Mouse (Mus musculus): ENCODE data around the gene Lmo3. TPM values are rescaled to one million over a fixed set of nuclear protein-coding genes. Genes with fewer than 3 reads are reported as not detected.

The Lmo3 gene
- polyA plus RNA-seq, 1 experiment from 2014 or later = 56.8 TPM

DNA sequence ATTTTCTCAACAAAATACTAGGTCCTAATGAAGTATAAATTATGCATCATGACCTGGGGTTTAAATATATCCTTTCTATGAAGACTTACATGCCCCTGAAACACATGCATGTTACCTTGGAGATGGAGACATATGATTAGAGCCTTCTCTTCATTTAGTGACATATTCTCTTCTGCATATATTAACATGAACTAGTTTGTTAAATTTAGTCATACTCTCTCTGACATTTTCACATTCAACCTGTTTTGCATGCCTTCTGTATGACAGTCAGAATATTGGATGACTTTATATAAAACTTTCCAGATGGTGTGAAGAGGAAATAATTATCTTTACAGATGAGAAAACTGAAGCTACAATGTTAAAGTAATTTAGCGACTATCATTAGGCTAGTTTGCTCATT, 77.8 kb downstream of the Lmo3 start:
- no peak overlapping the region for H3K9ac ChIP-seq
- H3K36me3 ChIP-seq (replicated peaks) = no peaks in the 10 kb centered on the region
- H3K4me2 ChIP-seq = no peak overlapping the region
- no peak overlapping the region for H3K4me3 ChIP-seq (replicated peaks)
- WGBS = 93% methylated on average over 1 of the region's 1 CpGs
- no peaks in the 10 kb centered on the region for H3K9me3 ChIP-seq
- no peaks in the 10 kb centered on the region for H3K27me3 ChIP-seq
- no peaks in the 10 kb centered on the region for H3K4me1 ChIP-seq
- ATAC-seq (ENCODE audit: low FRiP score) = no peak
- H3K27ac ChIP-seq = no peak overlapping the region

DNA sequence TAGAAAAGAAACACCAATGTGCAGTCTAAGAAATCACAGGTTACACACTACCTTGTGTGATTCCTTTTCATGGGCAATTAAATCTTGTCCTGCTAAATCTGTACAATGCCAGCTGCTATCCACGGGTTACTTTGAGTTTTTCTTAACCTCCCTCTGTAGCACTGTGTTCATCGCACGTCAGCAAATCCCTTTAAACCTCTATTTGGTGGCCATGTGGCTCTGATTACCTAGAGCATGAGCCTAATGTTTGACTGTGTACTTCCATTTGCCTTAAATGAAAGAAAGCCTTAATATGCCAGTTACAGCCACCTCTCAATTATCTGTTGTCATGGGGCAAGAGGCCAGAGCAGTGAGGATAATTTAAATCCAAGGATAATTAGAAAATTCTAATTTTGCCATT, 98.9 kb downstream of the Lmo3 start:
- Histone ChIP-seq H3K36me3 (replicated peaks) (no peaks in the 10 kb centered on the region), H3K9me3 (no peaks in the 10 kb centered on the region), H3K9ac (no peak overlapping the region), H3K4me2 (no peak overlapping the region), H3K4me3 (replicated peaks) (no peak overlapping the region), H3K27me3 (no peaks in the 10 kb centered on the region), H3K4me1 (no peaks in the 10 kb centered on the region), H3K27ac (no peak overlapping the region)
- 62% methylated on average over 3 of the region's 3 CpGs for WGBS
- ATAC-seq (ENCODE audit: low FRiP score) = no peak

DNA sequence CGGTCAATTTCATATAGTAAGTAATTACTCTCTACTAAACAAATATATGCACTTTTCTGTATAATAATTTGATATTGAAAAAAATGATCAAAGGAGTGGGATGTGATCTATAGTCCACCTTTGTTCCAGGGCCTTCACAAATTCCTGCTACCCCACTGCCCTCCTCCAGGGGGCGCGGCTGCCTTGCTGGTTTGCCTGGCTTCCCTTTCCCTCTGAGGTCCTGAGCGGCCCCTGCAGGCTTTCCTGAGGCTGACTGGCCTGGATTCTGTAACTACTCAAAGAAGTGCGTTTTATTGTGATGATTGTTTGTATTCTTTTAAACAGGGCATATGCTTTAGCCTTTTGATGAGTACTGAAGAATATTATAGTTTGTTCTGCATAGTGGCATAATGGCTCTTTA, 104.2 kb downstream of the Lmo3 start:
- 11% methylated on average over 5 of the region's 5 CpGs for WGBS
- H3K9me3 ChIP-seq = no peaks in the 10 kb centered on the region
- H3K4me2 ChIP-seq = no peak overlapping the region
- H3K9ac ChIP-seq = no peak overlapping the region
- H3K4me1 ChIP-seq = no peaks in the 10 kb centered on the region
- H3K27me3 ChIP-seq = no peaks in the 10 kb centered on the region
- no peak overlapping the region for H3K4me3 ChIP-seq (replicated peaks)
- H3K27ac ChIP-seq = no peak overlapping the region
- no peaks in the 10 kb centered on the region for H3K36me3 ChIP-seq (replicated peaks)
- peak; percentile 78 for ATAC-seq (ENCODE audit: low FRiP score)

DNA sequence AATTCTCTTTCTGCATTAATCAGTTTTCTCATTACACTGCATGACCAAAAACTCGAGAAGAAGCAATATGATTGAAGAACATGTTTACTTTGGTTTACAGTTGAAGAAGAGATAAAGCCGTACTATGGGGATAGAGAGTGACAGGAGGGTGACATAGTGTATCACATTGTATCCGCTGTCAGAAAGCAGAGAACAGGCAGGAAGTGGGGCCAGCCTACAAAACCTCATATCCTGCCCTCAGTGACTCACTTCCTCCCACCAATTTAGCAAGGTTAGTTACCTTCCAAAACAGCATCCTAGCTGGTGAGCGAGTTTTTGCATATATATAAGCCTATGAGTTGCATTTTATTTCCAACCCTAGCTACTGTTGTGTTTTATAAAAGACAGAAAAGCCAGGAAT, 112.6 kb downstream of the Lmo3 start:
- H3K4me2 ChIP-seq = no peak overlapping the region
- no peaks in the 10 kb centered on the region for H3K27me3 ChIP-seq
- no peak for ATAC-seq (ENCODE audit: low FRiP score)
- WGBS = 91% methylated on average over 4 of the region's 4 CpGs
- H3K36me3 ChIP-seq (replicated peaks) = no peaks in the 10 kb centered on the region
- no peaks in the 10 kb centered on the region for H3K4me1 ChIP-seq
- H3K9ac ChIP-seq = no peak overlapping the region
- no peaks in the 10 kb centered on the region for H3K9me3 ChIP-seq
- no peak overlapping the region for H3K4me3 ChIP-seq (replicated peaks)
- no peak overlapping the region for H3K27ac ChIP-seq

DNA sequence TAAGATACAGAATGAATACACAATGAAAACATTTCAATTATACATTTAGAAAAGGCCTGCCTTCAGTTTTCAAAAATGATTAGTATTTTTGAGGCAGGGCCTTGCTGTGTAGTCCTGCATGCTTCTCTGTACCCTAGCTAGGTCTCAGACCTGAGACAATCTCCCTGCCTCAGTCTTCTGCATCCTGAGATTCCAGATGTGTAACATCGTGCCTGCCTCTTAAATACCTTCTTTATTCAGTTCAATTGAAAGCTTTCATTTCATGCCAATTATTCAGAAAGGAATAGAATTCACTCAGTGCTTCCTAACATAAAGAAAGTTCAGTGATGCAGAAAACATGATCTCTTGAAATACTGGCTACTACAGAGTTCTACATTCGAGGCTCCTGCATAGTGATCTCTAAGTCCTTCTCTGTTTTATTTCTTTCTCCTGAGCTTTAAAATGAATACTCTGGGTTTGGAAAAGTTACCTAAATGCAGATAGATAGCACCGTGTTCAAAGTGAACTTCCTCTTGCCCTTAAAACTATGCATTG, 137.2 kb downstream of the Lmo3 start:
- no peak overlapping the region for H3K4me3 ChIP-seq (replicated peaks)
- no peaks in the 10 kb centered on the region for H3K27me3 ChIP-seq
- no peak for ATAC-seq (ENCODE audit: low FRiP score)
- H3K9me3 ChIP-seq = no peaks in the 10 kb centered on the region
- H3K9ac ChIP-seq = no peak overlapping the region
- H3K36me3 ChIP-seq (replicated peaks) = no peaks in the 10 kb centered on the region
- H3K4me1 ChIP-seq = no peaks in the 10 kb centered on the region
- no peak overlapping the region for H3K27ac ChIP-seq
- WGBS = 22% methylated on average over 3 of the region's 3 CpGs
- no peak overlapping the region for H3K4me2 ChIP-seq

DNA sequence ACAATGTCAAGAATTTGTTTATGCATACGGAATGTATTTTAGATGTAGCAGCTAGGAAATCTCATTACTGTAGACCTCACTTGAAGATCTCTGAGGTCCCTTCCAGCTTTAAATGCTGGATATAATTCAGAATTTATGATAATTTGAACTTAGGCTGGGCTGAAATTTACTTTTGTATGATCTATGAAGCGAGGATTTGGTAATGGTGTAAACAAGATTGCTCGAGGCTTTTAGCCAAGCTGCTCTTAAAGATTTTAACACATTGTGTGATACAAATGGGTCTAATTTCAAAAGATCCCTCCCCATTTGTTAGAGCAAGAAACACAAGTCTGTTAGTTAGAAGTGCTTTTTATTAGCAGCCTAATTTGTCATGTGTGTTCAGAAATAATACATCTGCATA, 144.4 kb downstream of the Lmo3 start:
- Histone ChIP-seq H3K9me3 (no peaks in the 10 kb centered on the region), H3K36me3 (replicated peaks) (no peaks in the 10 kb centered on the region), H3K27me3 (no peaks in the 10 kb centered on the region), H3K4me2 (no peak overlapping the region), H3K4me1 (no peaks in the 10 kb centered on the region), H3K9ac (no peak overlapping the region), H3K4me3 (replicated peaks) (no peak overlapping the region), H3K27ac (no peak overlapping the region)
- ATAC-seq (ENCODE audit: low FRiP score) = no peak
- 73% methylated on average over 3 of the region's 3 CpGs for WGBS

DNA sequence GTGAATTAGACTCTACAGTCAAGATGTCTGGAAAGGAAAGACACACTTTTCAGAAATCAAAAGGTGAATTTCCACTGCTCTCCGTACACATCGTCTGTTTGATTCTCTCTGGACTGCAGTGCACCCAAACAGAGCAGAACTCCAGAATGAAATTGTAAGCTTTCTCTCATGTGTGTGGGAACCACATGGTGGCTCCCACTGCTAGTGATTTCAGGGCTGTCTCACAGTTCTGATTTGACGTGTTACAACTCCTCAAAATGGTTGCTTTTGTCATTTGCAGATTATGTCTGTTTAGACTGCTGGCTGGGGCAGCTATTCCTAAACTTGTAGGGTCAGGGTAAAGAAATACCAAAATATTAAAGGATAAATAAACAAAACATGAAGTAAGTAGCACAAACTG, 145.0 kb downstream of the Lmo3 start:
- no peak overlapping the region for H3K4me2 ChIP-seq
- H3K36me3 ChIP-seq (replicated peaks) = no peaks in the 10 kb centered on the region
- H3K27ac ChIP-seq = no peak overlapping the region
- no peak for ATAC-seq (ENCODE audit: low FRiP score)
- 68% methylated on average over 3 of the region's 3 CpGs for WGBS
- no peaks in the 10 kb centered on the region for H3K27me3 ChIP-seq
- H3K4me1 ChIP-seq = no peaks in the 10 kb centered on the region
- H3K4me3 ChIP-seq (replicated peaks) = no peak overlapping the region
- no peaks in the 10 kb centered on the region for H3K9me3 ChIP-seq
- H3K9ac ChIP-seq = no peak overlapping the region

DNA sequence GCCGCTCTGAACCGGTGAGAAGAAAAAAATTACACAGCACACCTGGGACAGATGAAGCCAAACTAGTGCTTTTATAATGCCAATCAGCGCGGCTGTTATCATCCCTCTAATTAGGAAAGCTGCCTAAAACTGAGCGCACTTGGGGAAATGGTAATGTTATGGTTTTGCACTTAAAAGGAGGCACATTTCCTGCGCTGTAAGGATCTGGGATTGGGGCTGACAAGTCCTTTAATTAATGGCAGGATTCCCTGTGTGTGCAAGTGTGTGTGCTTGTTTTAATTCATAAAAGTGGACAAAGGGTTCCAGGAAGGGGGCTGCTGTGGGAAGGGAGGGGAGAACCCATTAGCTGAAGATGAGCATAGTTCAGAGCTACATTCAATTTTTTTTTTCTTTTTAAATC, 154.4 kb downstream of the Lmo3 start:
- Histone ChIP-seq H3K9me3 (no peaks in the 10 kb centered on the region), H3K36me3 (replicated peaks) (no peaks in the 10 kb centered on the region), H3K27me3 (0 out of 2 replicates have a peak, but pooled peaks cover 5% of the 10 kb centered on the region), H3K4me3 (replicated peaks) (no peak overlapping the region), H3K4me2 (no peak overlapping the region), H3K4me1 (peaks cover 45% of the 10 kb centered on the region), H3K27ac (0 out of 2 replicates have a peak overlapping the region, but pooled peaks have one; percentile 46), H3K9ac (no peak overlapping the region)
- WGBS = 8% methylated on average over 6 of the region's 6 CpGs
- peak; percentile 16; the same call in 1 of the 2 replicates for ATAC-seq (ENCODE audit: low FRiP score)

DNA sequence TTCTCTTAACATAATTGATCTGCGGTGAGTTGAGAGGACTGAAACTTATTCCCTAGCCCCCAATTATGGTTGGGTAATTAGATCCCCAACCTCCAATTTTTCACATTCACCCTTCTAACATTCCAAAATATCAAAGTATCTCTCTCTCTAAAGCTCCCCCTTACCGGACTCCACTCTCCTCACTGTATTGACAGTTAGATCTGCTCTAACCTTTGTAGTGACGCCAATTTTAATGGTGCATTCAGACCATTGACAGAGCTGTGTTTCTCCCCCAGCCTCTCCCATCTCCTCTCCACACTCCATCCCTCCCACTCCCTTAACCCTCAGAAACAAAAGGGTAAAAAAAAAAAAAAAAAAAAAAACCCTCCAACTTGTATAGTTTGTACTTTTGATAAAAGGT, 154.9 kb downstream of the Lmo3 start:
- Histone ChIP-seq H3K9ac (no peak overlapping the region), H3K27me3 (0 out of 2 replicates have a peak, but pooled peaks cover 5% of the 10 kb centered on the region), H3K4me3 (replicated peaks) (no peak overlapping the region), H3K27ac (0 out of 2 replicates have a peak overlapping the region, but pooled peaks have one; percentile 68), H3K9me3 (no peaks in the 10 kb centered on the region), H3K4me2 (no peak overlapping the region), H3K4me1 (peaks cover 48% of the 10 kb centered on the region), H3K36me3 (replicated peaks) (no peaks in the 10 kb centered on the region)
- WGBS = 13% methylated on average over 3 of the region's 3 CpGs
- peak; percentile 36; the same call in 1 of the 2 replicates for ATAC-seq (ENCODE audit: low FRiP score)

DNA sequence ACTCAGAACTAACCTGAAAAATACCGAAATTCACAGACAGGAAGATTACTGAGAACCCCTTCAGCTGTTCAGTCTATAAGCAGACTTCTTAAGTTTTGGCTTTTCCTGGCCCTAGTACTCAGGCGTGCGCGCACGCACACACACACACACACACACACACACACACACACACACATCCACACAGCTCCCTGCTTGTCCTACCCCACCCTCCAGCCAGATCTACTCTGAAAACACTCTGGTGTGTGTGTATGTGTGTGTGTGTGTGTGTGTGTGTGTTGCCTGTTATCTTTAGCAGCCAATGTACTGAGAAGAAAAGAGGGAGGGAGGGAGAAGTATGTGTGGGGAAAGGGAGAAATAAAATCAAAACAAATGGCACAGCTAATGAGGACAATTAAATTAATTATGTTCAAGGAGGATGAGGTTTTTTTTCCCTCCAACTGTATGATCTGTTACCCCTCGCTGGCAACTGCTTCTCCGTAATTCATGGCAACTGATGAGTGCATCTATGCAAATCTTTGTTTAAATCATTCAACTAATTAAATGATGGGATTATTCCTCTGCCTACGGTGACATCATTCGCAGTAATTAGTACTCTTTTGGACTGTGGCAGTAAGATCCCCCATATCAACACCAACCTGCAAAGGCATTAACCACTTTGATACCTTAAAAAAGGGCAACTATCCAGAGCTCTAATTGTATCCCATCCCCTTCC, 157.1 kb downstream of the Lmo3 start:
- Histone ChIP-seq H3K27me3 (0 out of 2 replicates have a peak, but pooled peaks cover 5% of the 10 kb centered on the region), H3K9ac (no peak overlapping the region), H3K4me1 (peaks cover 65% of the 10 kb centered on the region), H3K4me3 (replicated peaks) (peak overlapping the region; percentile 16), H3K4me2 (peak overlapping the region; percentile 63; the same call in 1 of the 2 replicates), H3K27ac (peak overlapping the region; percentile 58), H3K36me3 (replicated peaks) (no peaks in the 10 kb centered on the region), H3K9me3 (no peaks in the 10 kb centered on the region)
- ATAC-seq (ENCODE audit: low FRiP score) = peak; percentile 62
- WGBS = 29% methylated on average over 9 of the region's 9 CpGs

DNA sequence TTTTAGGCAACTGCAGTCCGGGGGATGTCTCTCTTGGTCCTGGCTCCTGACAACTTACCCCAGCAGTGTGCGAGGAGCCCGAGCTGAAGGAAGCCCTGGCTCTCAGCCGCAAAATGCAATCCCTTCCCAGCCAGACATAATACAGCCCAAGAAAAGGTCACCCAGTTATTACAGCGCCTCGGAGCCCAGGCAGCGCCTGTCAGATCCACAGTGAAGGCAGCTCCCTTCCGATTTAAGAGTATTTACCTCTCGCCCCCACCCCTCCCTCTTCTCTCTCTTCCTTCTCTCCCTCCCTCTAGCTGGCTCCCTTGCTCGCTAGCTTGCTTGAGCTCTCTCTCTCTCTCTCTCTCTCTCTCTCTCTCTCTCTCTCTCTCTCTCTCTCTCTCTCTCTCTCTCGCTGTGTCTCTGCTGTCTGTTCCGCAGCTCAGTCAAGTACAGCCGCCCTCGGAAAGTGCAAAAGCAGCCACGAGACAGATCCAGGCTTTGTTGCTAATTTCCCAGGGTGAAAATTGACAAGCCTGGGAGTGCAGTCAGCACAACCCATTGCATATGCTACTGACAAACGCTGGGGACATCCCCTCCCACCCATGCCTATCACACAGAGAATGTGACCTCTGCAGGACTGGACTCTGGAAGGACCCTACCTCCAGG, 159.0 kb downstream of the Lmo3 start:
- Histone ChIP-seq H3K4me3 (replicated peaks) (peak overlapping the region; percentile 51), H3K9me3 (no peaks in the 10 kb centered on the region), H3K27ac (peak overlapping the region; percentile 97), H3K9ac (peak overlapping the region; percentile 64), H3K4me1 (peaks cover 77% of the 10 kb centered on the region), H3K36me3 (replicated peaks) (no peaks in the 10 kb centered on the region), H3K27me3 (0 out of 2 replicates have a peak, but pooled peaks cover 5% of the 10 kb centered on the region), H3K4me2 (peak overlapping the region; percentile 63)
- peak; percentile 4; the same call in 1 of the 2 replicates for ATAC-seq (ENCODE audit: low FRiP score)
- 0% methylated on average over 15 of the region's 16 CpGs for WGBS

DNA sequence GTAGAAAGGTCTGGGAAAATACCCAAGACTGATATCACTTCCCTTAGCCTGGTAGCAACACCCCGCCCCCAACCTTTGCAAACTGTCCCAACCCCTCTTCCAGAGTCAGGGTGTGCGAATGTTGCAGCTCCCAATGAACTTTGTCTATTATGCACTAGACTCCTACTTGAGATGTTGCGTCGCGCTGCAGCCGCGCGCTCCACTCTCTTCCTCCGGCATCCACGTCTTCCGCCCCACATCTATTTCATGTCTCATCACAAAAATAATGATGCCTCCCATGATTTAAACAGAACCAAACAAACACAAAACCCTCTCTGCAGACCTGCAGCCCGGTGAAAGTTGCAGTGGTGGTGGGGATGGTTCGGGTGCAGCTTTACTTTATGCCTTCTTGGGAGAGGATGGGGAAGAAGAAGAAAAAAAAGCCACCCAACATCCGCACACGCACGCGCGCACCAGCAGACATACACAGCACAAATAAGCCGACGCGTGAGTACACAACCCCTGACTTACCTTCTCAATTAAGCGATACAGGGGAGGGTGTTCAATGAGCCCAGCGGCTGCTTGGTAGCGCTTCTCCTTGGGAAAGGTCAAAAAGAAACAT, 159.7 kb downstream of the Lmo3 start:
- Histone ChIP-seq H3K27me3 (0 out of 2 replicates have a peak, but pooled peaks cover 7% of the 10 kb centered on the region), H3K27ac (peak overlapping the region; percentile 97), H3K9ac (peak overlapping the region; percentile 64), H3K4me1 (peaks cover 69% of the 10 kb centered on the region), H3K9me3 (no peaks in the 10 kb centered on the region), H3K4me3 (replicated peaks) (peak overlapping the region; percentile 51), H3K4me2 (peak overlapping the region; percentile 63), H3K36me3 (replicated peaks) (no peaks in the 10 kb centered on the region)
- ATAC-seq (ENCODE audit: low FRiP score) = no peak
- WGBS = 1% methylated on average over 24 of the region's 24 CpGs

Measured in forebrain, embryonic 12.5 days (tissue).